Mouse (Mus musculus) liver, embryonic 14.5 days (tissue): ENCODE results near the gene Oas1e. TPM values are rescaled to one million over a fixed set of nuclear protein-coding genes. Genes with fewer than 3 reads are reported as not detected.

ENCODE experiments used
- ATAC-seq: fragments of 200-750 bp; cut with Nextera tagmentation; 2 replicates; pipeline ENCODE4 v1.8.0; 2017; ENCODE audit warnings: moderate number of reproducible peaks, mild to moderate bottlenecking, moderate library complexity; ENCODE audit not compliant: insufficient read depth
- DNase-seq, 3 experiments: peaks; one replicate each; pipeline ENCODE4 v3.0.0-alpha.2; 2012 to 2013; ENCODE audit warnings: low read depth in 3 of 3, low spot score in 3 of 3
- H3K27ac ChIP-seq: fragments of 300-500 bp; sonication (generic); 2 replicates; pipeline ENCODE4 v1.5.1; 2014; ENCODE audit warnings: moderate library complexity, mild to moderate bottlenecking, control low read depth, inconsistent platforms
- H3K27me3 ChIP-seq: fragments of 300-500 bp; sonication (generic); 2 replicates; pipeline ENCODE4 v1.6.1; 2014; ENCODE audit warnings: mild to moderate bottlenecking, low read length, moderate library complexity; ENCODE audit not compliant: control insufficient read depth, insufficient read depth
- H3K36me3 ChIP-seq: fragments of 300-500 bp; sonication (generic); replicated peaks from 2 replicates; pipeline ENCODE4 v1.6.1; 2014; ENCODE audit warnings: low read depth; ENCODE audit not compliant: control insufficient read depth, insufficient read depth
- H3K4me1 ChIP-seq, 2 experiments: fragments of 200-500 bp in 1 of 2; fragments of 300-500 bp in 1 of 2; sonication (generic) in 1 of 2; replicated peaks; 2 replicates each; pipeline ENCODE4 v1.6.1; 2012 to 2014; ENCODE audit warnings: antibody characterized with exemption in 1 of 2, inconsistent platforms in 1 of 2, low read length in 1 of 2; ENCODE audit not compliant: control insufficient read depth in 2 of 2, insufficient read depth in 2 of 2
- H3K4me2 ChIP-seq: fragments of 300-500 bp; sonication (generic); 2 replicates; pipeline ENCODE4 v1.6.1; 2014; ENCODE audit warnings: low read depth, mild to moderate bottlenecking, control low read depth, moderate library complexity
- H3K4me3 ChIP-seq, 2 experiments: fragments of 200-500 bp in 1 of 2; fragments of 300-500 bp in 1 of 2; sonication (generic) in 1 of 2; 2 replicates each; pipeline ENCODE4 v1.5.1; 2012 to 2014; ENCODE audit warnings: low read depth in 2 of 2, low read length in 2 of 2, mild to moderate bottlenecking in 2 of 2, control low read depth in 1 of 2, inconsistent platforms in 1 of 2, moderate library complexity in 1 of 2; ENCODE audit not compliant: insufficient read depth in 1 of 2
- H3K9ac ChIP-seq: fragments of 300-500 bp; sonication (generic); replicated peaks from 2 replicates; pipeline ENCODE4 v1.6.1; 2014; ENCODE audit warnings: mild to moderate bottlenecking, control low read depth, moderate library complexity
- H3K9me3 ChIP-seq: fragments of 300-500 bp; sonication (generic); 2 replicates; pipeline ENCODE4 v1.6.1; 2016; ENCODE audit warnings: low read length, mixed read lengths; ENCODE audit not compliant: control insufficient read depth
- CTCF ChIP-seq: IDR thresholded peaks from 2 replicates; pipeline ENCODE4 v1.5.1; 2016; ENCODE audit warnings: antibody characterized with exemption, low read depth, control low read depth
- EP300 ChIP-seq: IDR thresholded peaks from 2 replicates; pipeline ENCODE4 v1.6.1; 2016; ENCODE audit warnings: antibody characterized with exemption, low read depth
- WGBS: fragments of 180-500 bp; shearing (Covaris S2); extraction: QIAGEN DNeasy Blood & Tissue Kit; methylation state at CpG from one replicate; pipeline ENCODE4 v1.1.7; 2014; ENCODE audit not compliant: insufficient replicate concordance; 5-methylcytosine and 5-hydroxymethylcytosine counted together
- polyA plus RNA-seq, 2 experiments: library from polyadenylated mRNA; depleted of rRNA in 1 of 2; stranded (reverse) in 1 of 2; unstranded in 1 of 2; fragments of >200 nt; fragmentation: Nextera tagmentation in 1 of 2; extraction: Ambion mirVana in 1 of 2; gene quantifications; 2 replicates each; pipeline versions ENCODE4 v1.2.1 to v1.2.3; 2012 to 2014

Oas1e gene
- polyA plus RNA-seq, 2 experiments, result not detected

GRCm38 (mm10) chr5:120787042-120787441, 8.3 kb downstream of the Oas1e start:
- no peaks in the 10 kb centered on the region for H3K27me3 ChIP-seq
- no peaks in the 10 kb centered on the region for H3K36me3 ChIP-seq
- ATAC-seq (no peak), DNase-seq (no peak)
- H3K27ac ChIP-seq, result no peak overlapping the region
- no peaks in the 10 kb centered on the region for H3K4me1 ChIP-seq
- no peak overlapping the region for H3K4me2 ChIP-seq
- no peaks in the 10 kb centered on the region for H3K9me3 ChIP-seq
- 10% methylated on average over 3 of the region's 3 CpGs for WGBS
- no peak overlapping the region for H3K9ac ChIP-seq
- H3K4me3 ChIP-seq, result no peak overlapping the region
- no peak for TF ChIP-seq EP300
- no peak for TF ChIP-seq CTCF

GRCm38 (mm10) chr5:120782446-120782845, 12.9 kb downstream of the Oas1e start:
- TF ChIP-seq EP300 (no peak), CTCF (no peak)
- Histone ChIP-seq H3K4me2 (no peak overlapping the region), H3K36me3 (no peaks in the 10 kb centered on the region), H3K4me1 (no peaks in the 10 kb centered on the region), H3K9me3 (no peaks in the 10 kb centered on the region), H3K4me3 (no peak overlapping the region), H3K27me3 (no peaks in the 10 kb centered on the region), H3K9ac (no peak overlapping the region), H3K27ac (no peak overlapping the region)
- ATAC-seq (no peak), DNase-seq (no peak)
- 49% methylated on average over 2 of the region's 2 CpGs for WGBS

GRCm38 (mm10) chr5:120781646-120782045, 13.7 kb downstream of the Oas1e start:
- WGBS, result 53% methylated on average over 1 of the region's 1 CpGs
- ATAC-seq, result no peak

GRCm38 (mm10) chr5:120779922-120780321, 15.4 kb downstream of the Oas1e start:
- Histone ChIP-seq H3K27me3 (no peaks in the 10 kb centered on the region), H3K4me1 (peaks cover 0 to 3% of the 10 kb centered on the region in 2 experiments; a peak in 2 of 4 replicates), H3K4me3 (no peak overlapping the region), H3K4me2 (no peak overlapping the region), H3K27ac (no peak overlapping the region), H3K9me3 (no peaks in the 10 kb centered on the region), H3K36me3 (no peaks in the 10 kb centered on the region), H3K9ac (no peak overlapping the region)
- ATAC-seq, result no peak
- TF ChIP-seq EP300 (no peak), CTCF (no peak)
- 34% methylated on average over 3 of the region's 3 CpGs for WGBS
- no peak for DNase-seq

More at GRCm38 (mm10) chr5:120781646-120782045, 13.7 kb downstream of the Oas1e start:
- Histone ChIP-seq H3K4me3 (no peak overlapping the region), H3K27ac (no peak overlapping the region), H3K4me1 (no peaks in the 10 kb centered on the region), H3K9ac (no peak overlapping the region), H3K36me3 (no peaks in the 10 kb centered on the region), H3K9me3 (no peaks in the 10 kb centered on the region), H3K4me2 (no peak overlapping the region), H3K27me3 (no peaks in the 10 kb centered on the region)
- TF ChIP-seq EP300 (no peak), CTCF (peak; percentile 49)
- DNase-seq, result no peak

GRCm38 (mm10) chr5:120778941-120779340, 16.4 kb downstream of the Oas1e start:
- WGBS, result 8% methylated on average over 2 of the region's 2 CpGs
- Histone ChIP-seq H3K27ac (no peak overlapping the region), H3K4me2 (no peak overlapping the region), H3K4me3 (no peak overlapping the region), H3K9ac (no peak overlapping the region), H3K4me1 (peaks cover 0 to 7% of the 10 kb centered on the region in 2 experiments; a peak in 2 of 4 replicates), H3K9me3 (no peaks in the 10 kb centered on the region), H3K27me3 (no peaks in the 10 kb centered on the region), H3K36me3 (no peaks in the 10 kb centered on the region)
- no peak for TF ChIP-seq EP300
- no peak for TF ChIP-seq CTCF
- no peak for ATAC-seq
- no peak for DNase-seq
